Mouse (Mus musculus): Measurements from ENCODE around the gene Nav3.
A peak's percentile ranks its signal among the peaks of the same experiment; 100 is the strongest.

The Nav3 gene

GRCm38 (mm10) chr10:109806782-109807493 lies 649.1 kb downstream of the Nav3 start:
- DNase-seq (ENCODE audit: low read depth): no peak

DNA sequence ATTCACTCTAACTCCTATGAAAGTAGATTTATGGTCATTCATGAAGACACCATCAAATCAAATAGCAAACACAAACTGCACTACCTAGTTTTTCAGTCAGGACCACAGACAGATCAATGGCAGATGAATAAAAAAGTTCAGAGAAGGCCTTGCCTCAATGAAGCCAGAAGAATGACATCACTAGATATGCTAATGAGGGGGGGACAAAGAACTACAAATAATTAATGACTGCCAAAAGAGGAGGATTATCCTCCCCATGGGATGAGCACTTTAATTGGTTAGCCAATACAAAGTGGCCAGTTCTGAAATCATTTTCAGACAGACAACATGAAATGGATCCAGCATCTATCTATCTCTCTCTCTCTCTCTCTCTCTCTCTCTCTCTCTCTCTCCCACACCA lies 652.6 kb downstream of the Nav3 start:
- no peak for DNase-seq (ENCODE audit: low read depth)

GRCm38 (mm10) chr10:109802236-109802635 lies 653.8 kb downstream of the Nav3 start:
- DNase-seq (ENCODE audit: low read depth): no peak

DNA sequence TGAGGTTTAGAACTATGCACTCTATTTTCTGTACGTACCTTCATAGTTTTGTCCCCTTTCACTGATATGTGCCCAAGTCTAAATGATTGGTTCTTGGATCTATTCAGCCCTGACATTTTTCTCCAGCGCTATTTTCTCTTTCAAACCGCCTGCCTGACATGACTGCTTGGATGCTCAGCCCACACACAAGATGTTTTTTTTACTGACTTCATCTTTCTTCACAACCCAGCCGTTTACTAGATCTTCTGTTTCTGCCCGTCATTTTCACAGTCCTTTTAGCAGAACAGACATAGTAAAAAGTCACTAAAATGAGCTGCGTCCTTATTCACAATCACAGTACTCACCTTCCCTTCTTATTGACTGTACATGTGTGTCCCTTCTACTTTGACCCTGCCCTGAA lies 656.8 kb downstream of the Nav3 start:
- no peak for DNase-seq (ENCODE audit: low read depth)

DNA sequence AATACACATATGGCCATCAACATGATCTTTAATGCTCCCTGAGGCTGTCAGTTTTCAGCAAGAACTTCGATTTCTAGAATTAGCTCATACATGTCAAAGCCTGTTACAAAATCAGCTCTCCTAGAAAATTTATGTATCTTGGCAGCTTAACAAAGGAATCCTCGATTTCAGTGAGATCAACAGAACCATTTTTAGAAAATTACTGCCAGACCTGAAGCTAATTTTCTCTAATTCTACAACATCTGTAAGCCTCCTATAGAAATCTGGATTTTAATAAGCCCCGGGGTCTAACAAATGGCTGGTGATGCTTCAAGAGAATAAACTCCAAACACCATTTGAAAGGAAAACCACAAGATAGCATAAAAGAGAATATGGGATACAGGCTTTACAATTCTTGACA lies 659.0 kb downstream of the Nav3 start:
- DNase-seq (ENCODE audit: low read depth): no peak

DNA sequence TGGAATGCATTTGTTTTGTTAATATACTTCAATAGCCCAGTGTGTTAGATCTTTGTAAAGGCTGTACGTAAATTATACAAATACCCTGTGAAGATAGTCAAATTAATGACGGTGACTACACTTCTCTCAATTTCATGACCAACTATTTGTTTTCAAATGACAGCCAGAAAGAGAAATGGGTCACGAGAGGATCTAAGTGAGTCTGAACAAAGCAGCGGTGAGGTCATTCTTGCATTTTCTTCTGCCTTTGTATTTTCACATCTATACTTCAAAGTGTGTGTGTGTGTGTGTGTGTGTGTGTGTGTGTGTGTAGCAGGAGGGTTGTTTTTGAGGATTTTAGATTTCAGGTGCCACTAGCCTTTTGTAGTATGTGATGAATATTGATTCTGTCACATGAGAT lies 662.5 kb downstream of the Nav3 start:
- no peak for DNase-seq (ENCODE audit: low read depth)

DNA sequence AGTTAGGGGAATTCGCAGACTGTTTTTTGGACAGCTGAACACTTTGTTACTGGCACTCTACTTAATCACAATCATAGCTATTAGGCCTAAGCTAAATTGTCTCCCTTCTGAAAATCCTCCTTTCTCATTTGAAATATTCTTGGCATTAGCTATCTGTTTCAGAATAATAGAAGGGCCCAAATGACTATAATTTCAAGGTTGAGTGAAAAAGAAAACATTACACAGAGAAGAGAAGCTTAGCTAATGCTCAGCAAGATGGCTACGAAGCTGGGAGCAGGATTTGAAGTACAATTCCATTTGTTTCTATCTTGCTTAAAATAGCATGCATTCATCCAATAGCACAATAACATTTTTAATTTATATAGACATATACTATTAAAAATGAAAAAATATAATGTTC lies 667.3 kb downstream of the Nav3 start:
- DNase-seq (ENCODE audit: low read depth): no peak

GRCm38 (mm10) chr10:109779109-109779508 lies 676.9 kb downstream of the Nav3 start:
- no peak for DNase-seq (ENCODE audit: low read depth)

DNA sequence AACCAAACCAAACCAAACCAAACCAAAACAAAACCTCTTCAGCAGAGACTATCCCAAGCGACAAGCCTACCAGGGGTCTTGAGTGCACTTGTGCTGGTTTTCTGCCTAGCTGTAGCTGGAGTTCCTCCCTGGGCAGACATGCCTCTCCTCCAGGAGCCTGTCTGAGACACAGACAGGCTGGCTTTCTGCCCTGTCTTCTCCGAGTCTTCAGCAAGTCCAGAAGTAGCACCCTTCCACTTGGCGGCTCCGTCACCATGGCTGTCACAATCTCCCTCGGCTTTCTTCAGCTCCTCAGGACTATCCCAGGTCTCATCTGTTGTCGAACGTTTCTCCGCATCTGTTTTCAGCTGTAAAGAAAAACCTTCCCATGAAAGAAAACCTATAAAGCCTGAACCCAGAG lies 686.9 kb downstream of the Nav3 start:
- DNase-seq (ENCODE audit: low read depth): no peak

GRCm38 (mm10) chr10:109765650-109766049 lies 690.4 kb downstream of the Nav3 start:
- DNase-seq (ENCODE audit: low read depth): peak; percentile 24

GRCm38 (mm10) chr10:109764412-109765101 lies 691.4 kb downstream of the Nav3 start:
- DNase-seq (ENCODE audit: low read depth): no peak

DNA sequence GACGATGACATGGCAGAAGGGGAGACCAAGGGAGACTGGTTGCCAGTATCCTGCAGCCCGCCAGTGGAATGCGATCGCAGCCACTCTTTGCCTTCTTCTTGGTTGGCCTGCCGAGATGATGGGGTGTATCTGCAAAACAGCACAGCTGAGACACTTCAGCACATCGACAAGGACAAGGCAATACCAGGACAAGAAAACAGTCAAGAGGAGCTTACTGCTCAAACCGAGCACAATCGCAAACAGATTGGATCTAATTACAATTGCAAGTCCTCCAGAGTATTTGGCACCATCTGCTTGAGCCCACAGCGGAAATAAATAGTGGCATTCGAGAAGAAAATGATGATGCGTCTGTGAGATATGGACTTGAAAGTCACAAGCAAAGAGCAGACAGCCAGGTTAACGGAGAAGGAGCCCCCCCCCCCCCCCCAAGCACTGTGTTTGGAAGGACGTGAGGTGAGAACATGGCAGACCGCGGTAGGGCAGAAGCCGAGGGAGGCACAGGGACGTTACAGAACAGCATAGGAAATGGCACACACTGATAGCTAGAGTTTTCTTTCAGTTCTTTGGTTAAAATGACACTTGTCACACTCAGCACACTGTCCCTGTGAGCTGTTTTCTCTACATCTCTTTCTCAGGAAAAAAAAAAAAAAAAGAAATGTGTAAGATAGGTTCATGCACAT lies 696.9 kb downstream of the Nav3 start:
- no peak for DNase-seq (ENCODE audit: low read depth)

DNA sequence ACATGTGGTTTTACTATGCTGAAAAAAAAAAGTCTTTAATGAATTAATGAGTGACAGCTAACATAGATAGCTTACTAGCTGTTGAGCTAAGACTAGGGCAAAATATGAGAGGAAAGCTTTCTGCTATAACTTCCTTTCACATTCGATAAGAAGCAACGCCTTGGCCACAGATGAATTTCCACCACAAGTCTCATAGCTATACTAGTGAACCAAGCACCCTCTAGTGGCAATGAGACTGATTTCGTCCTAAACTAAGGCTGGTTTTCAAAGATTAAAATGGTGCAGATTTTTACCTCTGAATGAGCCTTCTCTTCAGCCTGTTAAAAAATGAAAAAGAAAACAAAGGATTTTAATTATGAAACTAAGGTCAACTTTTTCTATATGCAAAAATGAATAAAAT lies 709.1 kb downstream of the Nav3 start:
- peak; percentile 1 for DNase-seq (ENCODE audit: low read depth)

- no peak for DNase-seq (ENCODE audit: low read depth)
Measured at GRCm38 (mm10) chr10:109741664-109742063, 714.3 kb downstream of the Nav3 start.

DNA sequence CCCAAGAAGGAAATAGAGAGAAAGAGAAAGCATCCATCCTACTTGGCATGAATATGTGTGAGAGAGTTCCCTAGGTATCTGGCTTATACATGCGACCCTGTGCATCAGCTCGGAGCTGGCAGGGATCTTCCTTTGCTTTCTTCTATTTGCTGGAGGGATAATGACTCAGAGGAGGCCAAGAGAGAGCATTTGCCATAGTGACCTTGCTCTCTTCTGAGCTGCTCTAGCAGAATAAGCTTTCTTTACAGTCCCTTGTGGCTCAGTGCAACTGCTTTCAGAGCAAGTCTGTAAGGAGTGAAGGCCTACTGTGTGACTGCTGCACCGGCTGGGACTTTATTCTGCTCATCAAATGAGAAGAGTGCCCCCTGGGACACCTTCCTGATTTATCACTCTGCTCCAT lies 715.7 kb downstream of the Nav3 start:
- DNase-seq (ENCODE audit: low read depth): no peak

- DNase-seq (ENCODE audit: low read depth): no peak
Measured at GRCm38 (mm10) chr10:109723646-109724045, 732.4 kb downstream of the Nav3 start.

DNA sequence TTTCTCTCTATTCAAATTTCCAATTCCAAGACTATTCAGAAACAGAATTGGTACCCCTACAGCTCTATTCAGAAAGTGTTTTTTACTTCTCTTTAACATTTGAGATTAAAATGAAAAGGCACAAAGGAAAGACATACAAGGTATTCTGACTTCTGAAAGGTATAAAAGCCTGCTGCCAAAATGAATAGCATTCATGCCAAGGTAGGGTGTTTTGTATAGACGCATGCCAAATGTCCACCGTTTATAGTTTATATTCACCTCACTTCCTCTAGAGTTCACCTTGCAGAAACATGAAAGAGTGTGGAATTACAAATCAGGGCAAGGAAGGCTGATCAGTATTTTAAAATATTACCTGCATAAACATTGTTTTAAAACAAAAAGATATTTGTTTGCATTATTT lies 737.2 kb downstream of the Nav3 start:
- no peak for DNase-seq (ENCODE audit: low read depth)

GRCm38 (mm10) chr10:109718390-109718789 lies 737.6 kb downstream of the Nav3 start:
- no peak for DNase-seq (ENCODE audit: low read depth)

- DNase-seq (ENCODE audit: low read depth): no peak
Measured at GRCm38 (mm10) chr10:109713001-109713400, 743.0 kb downstream of the Nav3 start.

DNA sequence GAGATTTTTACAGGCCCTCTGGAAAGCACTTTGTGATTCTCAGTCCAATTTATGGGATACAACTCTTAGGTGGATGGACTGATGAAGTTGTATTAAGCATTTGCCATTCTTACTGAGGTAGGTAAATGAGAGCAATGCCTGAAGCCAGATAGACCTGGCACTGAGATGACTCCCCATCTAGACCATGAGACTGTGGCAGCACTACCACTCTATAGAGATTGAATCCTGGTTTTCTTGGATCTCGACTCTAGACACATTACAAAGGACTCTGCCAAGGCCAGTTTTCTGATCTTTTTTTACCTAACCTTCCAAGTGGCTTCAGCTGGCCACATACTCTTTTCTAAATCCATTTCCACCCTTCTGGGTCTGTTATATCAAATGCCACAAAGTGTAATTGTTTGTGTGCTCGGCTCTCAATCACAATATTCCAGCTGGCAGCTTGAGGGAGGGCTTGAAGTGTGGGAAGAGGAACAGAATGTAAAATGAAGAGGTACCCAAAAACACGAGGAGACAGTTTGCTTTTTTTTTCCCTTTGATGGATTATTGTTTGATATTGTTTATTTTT lies 756.2 kb downstream of the Nav3 start:
- no peak for DNase-seq (ENCODE audit: low read depth)

- no peak for DNase-seq (ENCODE audit: low read depth)
Measured at GRCm38 (mm10) chr10:109690564-109690963, 765.4 kb downstream of the Nav3 start.

- DNase-seq (ENCODE audit: low read depth): no peak
Measured at GRCm38 (mm10) chr10:109684109-109685056, 771.6 kb downstream of the Nav3 start.
